In genomic region chr16:12201216-12201615, GRCm38 (mm10) we compare ENCODE assay signal across 8 mouse cellular contexts.
A peak's percentile ranks its signal among the peaks of the same experiment; 100 is the strongest.
DNase-seq lines count a peak whose midpoint lies in the region; ATAC-seq and TF ChIP-seq lines count a peak whose summit lies in the region.

No protein-coding gene starts in this region.

- no peak overlapping the region for H3K9ac ChIP-seq in hindbrain, postnatal 0 days (replicated peaks; ENCODE audit: low read length)
- H3K9ac ChIP-seq in hindbrain, embryonic 16.5 days (ENCODE audit: low read depth, low read length): no peak overlapping the region
- no peak overlapping the region for H3K9ac ChIP-seq in CH12.LX (ENCODE audit: insufficient read depth, low read depth)
- H3K9ac ChIP-seq in embryonic facial prominence, embryonic 14.5 days (ENCODE audit: low read depth, low read length): no peak overlapping the region
- no peak overlapping the region for H3K9ac ChIP-seq in forebrain, embryonic 11.5 days (ENCODE audit: low read length)

- no peak for ATAC-seq in hindbrain, postnatal 0 days
- ATAC-seq in hindbrain, embryonic 16.5 days: no peak
- ATAC-seq in Patski: no peak
- ATAC-seq in embryonic facial prominence, embryonic 14.5 days (ENCODE audit: low read depth): no peak
- ATAC-seq in forebrain, embryonic 11.5 days (replicated peaks; ENCODE audit: low FRiP score): no peak

- 27% methylated on average over 3 of the region's 3 CpGs for WGBS in hindbrain, postnatal 0 days
- WGBS in hindbrain, embryonic 16.5 days: 28% methylated on average over 3 of the region's 3 CpGs
- WGBS in embryonic facial prominence, embryonic 14.5 days: 13% methylated on average over 3 of the region's 3 CpGs
- 31% methylated on average over 3 of the region's 3 CpGs for WGBS in forebrain, embryonic 11.5 days

- TF ChIP-seq RAD21 in CH12.LX (IDR thresholded peaks at IDR 0.05; ENCODE audit: low read depth, low read length): peak; percentile 89

- H3K36me3 ChIP-seq in hindbrain, postnatal 0 days (ENCODE audit: insufficient read depth, low read length): no peaks in the 10 kb centered on the region
- no peaks in the 10 kb centered on the region for H3K36me3 ChIP-seq in hindbrain, embryonic 16.5 days (ENCODE audit: control insufficient read depth, insufficient read depth, low read length)
- H3K36me3 ChIP-seq in CH12.LX (replicated peaks in 1 of 2; ENCODE audit: control insufficient read depth in 1 of 2, insufficient read depth in 1 of 2, low read length in 1 of 2): no peaks in the 10 kb centered on the region
- no peaks in the 10 kb centered on the region for H3K36me3 ChIP-seq in embryonic facial prominence, embryonic 14.5 days (ENCODE audit: control insufficient read depth, insufficient read depth, low read length)
- no peaks in the 10 kb centered on the region for H3K36me3 ChIP-seq in forebrain, embryonic 11.5 days (ENCODE audit: control insufficient read depth, insufficient read depth, low read length)

- H3K9me3 ChIP-seq in hindbrain, postnatal 0 days (ENCODE audit: low read length): no peaks in the 10 kb centered on the region
- H3K9me3 ChIP-seq in hindbrain, embryonic 16.5 days (ENCODE audit: control insufficient read depth, low read length): no peaks in the 10 kb centered on the region
- no peaks in the 10 kb centered on the region for H3K9me3 ChIP-seq in CH12.LX (replicated peaks; ENCODE audit: low read length)
- H3K9me3 ChIP-seq in embryonic facial prominence, embryonic 14.5 days (ENCODE audit: control insufficient read depth, low read length): no peaks in the 10 kb centered on the region
- no peaks in the 10 kb centered on the region for H3K9me3 ChIP-seq in forebrain, embryonic 11.5 days (ENCODE audit: control insufficient read depth, low read length)

- DNase-seq in hindbrain, postnatal 0 days (ENCODE audit: low spot score): peak; percentile 72
- DNase-seq in CH12.LX (ENCODE audit: extremely low read depth) (peak; percentile 26), Patski (ENCODE audit: low read depth, low spot score) (no peak)
- peak; percentile 31 for DNase-seq in embryonic facial prominence, embryonic 14.5 days (ENCODE audit: low spot score)
- no peak for DNase-seq in spleen, postnatal 10 days (ENCODE audit: low spot score in 2 of 2)
- no peak for DNase-seq in left cerebral cortex, adult 8-10 months (ENCODE audit: low spot score in 2 of 2)
- no peak for DNase-seq in forebrain, embryonic 11.5 days (ENCODE audit: low spot score)

- POLR2A ChIA-PET in Patski (lab: Charles Lee): no interaction called here

- H3K4me3 ChIP-seq in hindbrain, postnatal 0 days (ENCODE audit: low read length): no peak overlapping the region
- no peak overlapping the region for H3K4me3 ChIP-seq in hindbrain, embryonic 16.5 days (ENCODE audit: low read length)
- H3K4me3 ChIP-seq in CH12.LX (replicated peaks in 1 of 3; ENCODE audit: low read depth in 2 of 3, low read length in 2 of 3, poor library complexity in 1 of 3): no peak overlapping the region
- H3K4me3 ChIP-seq in embryonic facial prominence, embryonic 14.5 days (ENCODE audit: low read depth, low read length): no peak overlapping the region
- no peak overlapping the region for H3K4me3 ChIP-seq in forebrain, embryonic 11.5 days (ENCODE audit: low read depth, low read length)

- TF ChIP-seq EP300 in CH12.LX (IDR thresholded peaks at IDR 0.05; ENCODE audit: low read length): no peak

- H3K79me2 ChIP-seq in CH12.LX (replicated peaks; ENCODE audit: control insufficient read depth, extremely low read depth, insufficient read depth, poor library complexity, severe bottlenecking): no peaks in the 10 kb centered on the region

- TF ChIP-seq CTCF in hindbrain, postnatal 0 days (IDR thresholded peaks at IDR 0.05; ENCODE audit: low read depth): peak; percentile 82
- peak; percentile 93 to 95 for TF ChIP-seq CTCF in CH12.LX (conservative IDR thresholded peaks at IDR 0.05 in 1 of 2, IDR thresholded peaks at IDR 0.05 in 1 of 2; ENCODE audit: low read depth in 2 of 2, low read length in 2 of 2)
- peak; percentile 73 for TF ChIP-seq CTCF in Patski (IDR thresholded peaks at IDR 0.05)

- no peak overlapping the region for H3K4me2 ChIP-seq in hindbrain, postnatal 0 days (ENCODE audit: low read depth, low read length)
- H3K4me2 ChIP-seq in hindbrain, embryonic 16.5 days (ENCODE audit: low read length): no peak overlapping the region
- no peak overlapping the region for H3K4me2 ChIP-seq in CH12.LX (ENCODE audit: insufficient read depth, low read depth, poor library complexity, severe bottlenecking)
- H3K4me2 ChIP-seq in embryonic facial prominence, embryonic 14.5 days (ENCODE audit: low read depth, low read length): no peak overlapping the region
- no peak overlapping the region for H3K4me2 ChIP-seq in forebrain, embryonic 11.5 days (ENCODE audit: low read depth, low read length, severe bottlenecking)

- no peak for TF ChIP-seq POLR2A in CH12.LX (IDR thresholded peaks at IDR 0.05; ENCODE audit: low read depth, low read length)

- no peaks in the 10 kb centered on the region for H3K4me1 ChIP-seq in hindbrain, postnatal 0 days (ENCODE audit: insufficient read depth, low read length)
- no peaks in the 10 kb centered on the region for H3K4me1 ChIP-seq in hindbrain, embryonic 16.5 days (ENCODE audit: control insufficient read depth, insufficient read depth, low read depth, low read length)
- no peaks in the 10 kb centered on the region for H3K4me1 ChIP-seq in CH12.LX (ENCODE audit: control insufficient read depth in 1 of 2, insufficient read depth in 2 of 2)
- no peaks in the 10 kb centered on the region for H3K4me1 ChIP-seq in embryonic facial prominence, embryonic 14.5 days (ENCODE audit: control insufficient read depth, insufficient read depth, low read length)
- no peaks in the 10 kb centered on the region for H3K4me1 ChIP-seq in forebrain, embryonic 11.5 days (replicated peaks; ENCODE audit: control insufficient read depth, insufficient read depth, low read length)

- no peaks in the 10 kb centered on the region for H3K27me3 ChIP-seq in hindbrain, postnatal 0 days (ENCODE audit: insufficient read depth, low read length)
- H3K27me3 ChIP-seq in hindbrain, embryonic 16.5 days (replicated peaks; ENCODE audit: control insufficient read depth, insufficient read depth, low read length): no peaks in the 10 kb centered on the region
- H3K27me3 ChIP-seq in CH12.LX (replicated peaks): peaks cover 18% of the 10 kb centered on the region
- peaks cover 27% of the 10 kb centered on the region for H3K27me3 ChIP-seq in Patski
- no peaks in the 10 kb centered on the region for H3K27me3 ChIP-seq in embryonic facial prominence, embryonic 14.5 days (replicated peaks; ENCODE audit: control insufficient read depth, insufficient read depth, low read length)
- no peaks in the 10 kb centered on the region for H3K27me3 ChIP-seq in forebrain, embryonic 11.5 days (ENCODE audit: control insufficient read depth, insufficient read depth, low read length)

- CTCF ChIA-PET in Patski (lab: Charles Lee): no interaction called here

- in situ Hi-C loops in CH12.LX (cut with MboI; ENCODE audit: low pct_ligation_motif_present, low pct_unique_long_range_greater_than_20kb, low sequenced_read_pairs): loop anchor here (10.0 to 25.0 kb wide), 2 partner anchors 506 to 589 kb away; no protein-coding TSS in a partner anchor
- in situ Hi-C loops in Patski (cut with MboI; ENCODE audit: low pct_unique_long_range_greater_than_20kb): loop anchor here (5.0 to 10.0 kb wide), 2 partner anchors 596 to 779 kb away; no protein-coding TSS in a partner anchor

- H3K27ac ChIP-seq in hindbrain, postnatal 0 days: no peak overlapping the region
- H3K27ac ChIP-seq in hindbrain, embryonic 16.5 days (ENCODE audit: low read depth, low read length): no peak overlapping the region
- no peak overlapping the region for H3K27ac ChIP-seq in CH12.LX (ENCODE audit: insufficient read depth, low read depth)
- H3K27ac ChIP-seq in embryonic facial prominence, embryonic 14.5 days (replicated peaks; ENCODE audit: low read depth, low read length): no peak overlapping the region
- no peak overlapping the region for H3K27ac ChIP-seq in forebrain, embryonic 11.5 days (ENCODE audit: low read depth, low read length)

- dilution Hi-C loops in CH12.LX (cut with MboI; ENCODE audit: extremely low pct_ligation_motif_present, extremely low pct_unique_long_range_greater_than_20kb, low sequenced_read_pairs): no loop called here

TF ChIP-seq in CH12.LX, 34 proteins besides CTCF, POLR2A, EP300 and RAD21:
- TF ChIP-seq BHLHE40 (IDR thresholded peaks at IDR 0.05; ENCODE audit: low read depth, low read length) (no peak), USF1 (IDR thresholded peaks at IDR 0.05; ENCODE audit: low read depth, low read length) (no peak), KAT2A (IDR thresholded peaks at IDR 0.05; ENCODE audit: insufficient replicate concordance, low read length) (no peak), IRF4 (IDR thresholded peaks at IDR 0.05; ENCODE audit: low read depth, low read length) (no peak), MAFK (IDR thresholded peaks at IDR 0.05; ENCODE audit: insufficient replicate concordance, low read length) (no peak), MXI1 (IDR thresholded peaks at IDR 0.05; ENCODE audit: low read depth, low read length) (no peak), SMC3 (IDR thresholded peaks at IDR 0.05; ENCODE audit: low read depth, low read length) (peak; percentile 85), SIN3A (IDR thresholded peaks at IDR 0.05; ENCODE audit: low read length) (no peak), GABPA (IDR thresholded peaks at IDR 0.05; ENCODE audit: insufficient replicate concordance, low read depth, low read length) (no peak), CHD1 (IDR thresholded peaks at IDR 0.05; ENCODE audit: low read depth, low read length) (no peak), ZNF384 (IDR thresholded peaks at IDR 0.05; ENCODE audit: low read depth, low read length) (no peak), UBTF (IDR thresholded peaks at IDR 0.05; ENCODE audit: low read depth, low read length) (no peak), ETS1 (conservative IDR thresholded peaks at IDR 0.05; ENCODE audit: low read depth, low read length) (no peak), ZKSCAN1 (IDR thresholded peaks at IDR 0.05; ENCODE audit: borderline replicate concordance, low read depth, low read length) (no peak), ZC3H11A (IDR thresholded peaks at IDR 0.05; ENCODE audit: low read depth, low read length) (peak; percentile 30), TCF12 (IDR thresholded peaks at IDR 0.05; ENCODE audit: low read depth, low read length) (no peak), CHD2 (IDR thresholded peaks at IDR 0.05; ENCODE audit: low read length) (no peak)

Comparison
In these comparisons a context has a peak if more than half of its experiments do, and no peak if none do; other contexts are left out.
1. DNase-seq: peak in hindbrain, postnatal 0 days (single experiment), CH12.LX (single experiment) and embryonic facial prominence, embryonic 14.5 days (single experiment); none in Patski (single experiment), spleen, postnatal 10 days (0 of 2), left cerebral cortex, adult 8-10 months (0 of 2) and forebrain, embryonic 11.5 days (single experiment).
2. Peak in every context shown above with its lines, with median percentiles within 50 percentile points of each other: CTCF ChIP-seq.